Mouse (Mus musculus) brown adipose tissue, adult 24 weeks (tissue): ENCODE results near the gene Gbp4. TPM values are rescaled to one million over a fixed set of nuclear protein-coding genes. Genes with fewer than 3 reads are reported as not detected.
A peak's percentile ranks its signal among the peaks of the same experiment; 100 is the strongest.
"Not testable (repeated sequence)": the region's sequence is repeated elsewhere in the genome, so short reads cannot be mapped to it uniquely, and the experiment has no call there.

Experiments
- H3K27ac ChIP-seq: fragments of 200-500 bp; replicated peaks from 2 replicates; pipeline ENCODE4 v1.5.1; 2012; ENCODE audit warnings: low read depth, mild to moderate bottlenecking, low read length
- H3K4me1 ChIP-seq: fragments of 200-500 bp; 2 replicates; pipeline ENCODE4 v1.6.1; 2012; ENCODE audit warnings: low read length, mixed read lengths; ENCODE audit not compliant: control insufficient read depth, insufficient read depth, insufficient read length
- H3K4me3 ChIP-seq: fragments of 200-500 bp; 2 replicates; pipeline ENCODE4 v1.5.1; 2012; ENCODE audit warnings: low read depth, mild to moderate bottlenecking, low read length, moderate library complexity; ENCODE audit not compliant: insufficient read depth
- polyA plus RNA-seq: library from polyadenylated mRNA; stranded (reverse); fragments of >200 nt; gene quantifications from 2 replicates; pipeline ENCODE4 v1.2.4, GENCODE M21; 2012; ENCODE audit not compliant: missing spikeins, insufficient read depth, insufficient read length

Gbp4 gene
- polyA plus RNA-seq, 1 experiment, result 4.8 TPM

DNA sequence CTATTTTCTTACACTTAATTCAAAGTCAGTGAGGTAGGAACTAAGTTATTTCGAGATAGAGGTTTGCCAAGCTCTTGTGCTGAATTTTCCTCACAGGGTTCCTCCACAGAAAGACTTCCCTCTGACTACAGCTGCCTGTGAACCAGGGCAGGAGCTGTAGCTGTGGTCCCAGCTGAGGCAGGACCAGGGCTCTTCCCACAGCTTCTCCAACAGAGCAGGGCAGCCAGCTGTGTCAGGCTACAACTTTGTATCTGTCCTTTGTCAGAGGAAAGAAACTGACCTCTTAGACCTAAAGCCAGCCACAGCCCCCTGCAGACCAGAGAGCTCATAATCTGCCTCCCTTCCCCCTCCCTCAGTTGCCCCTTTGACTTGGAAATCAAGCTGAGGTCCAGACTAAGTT, 29.6 kb downstream of the Gbp4 start:
- peak overlapping the region; percentile 58 for H3K4me3 ChIP-seq
- H3K27ac ChIP-seq, result peak overlapping the region; percentile 92
- not testable (repeated sequence) for H3K4me1 ChIP-seq

GRCm38 (mm10) chr5:105105689-105106088, 33.7 kb downstream of the Gbp4 start:
- H3K4me1 ChIP-seq, H3K27ac ChIP-seq, H3K4me3 ChIP-seq: not testable (repeated sequence)

DNA sequence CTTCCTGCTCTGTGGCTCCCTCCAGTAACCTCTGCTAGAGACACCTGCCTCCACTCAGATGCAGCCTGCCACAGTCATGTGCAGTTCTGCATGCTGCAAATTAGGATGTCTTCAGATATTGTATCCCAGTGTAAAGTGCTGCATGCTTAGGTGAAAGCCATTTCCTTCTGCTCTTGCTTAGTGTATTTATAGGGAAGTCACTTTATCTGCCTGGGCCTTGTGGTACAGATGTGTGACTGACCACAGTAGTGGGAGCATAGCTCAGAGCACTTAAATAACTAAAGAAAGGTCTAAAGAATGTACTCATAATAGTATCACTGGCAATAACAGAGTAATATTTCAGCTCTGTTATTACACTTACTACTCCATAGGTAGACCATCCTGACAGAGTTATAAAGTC, 57.5 kb downstream of the Gbp4 start:
- Histone ChIP-seq H3K4me3 (no peak overlapping the region), H3K27ac (no peak overlapping the region), H3K4me1 (no peaks in the 10 kb centered on the region)

- not testable (repeated sequence) for H3K4me3 ChIP-seq, H3K4me1 ChIP-seq, H3K27ac ChIP-seq
Observed at GRCm38 (mm10) chr5:105068356-105068755, 71.0 kb downstream of the Gbp4 start.

Other genes with a start within 250 kb of the Gbp4 start
- gene Abcg3, start 156.9 kb downstream of the Gbp4 start, polyA plus RNA-seq, result 0.50 and 0.67 TPM in 2 replicates
- gene Gbp9, start within 50 bp of the Gbp4 start, polyA plus RNA-seq, result 4.8 and 7.0 TPM in 2 replicates
- gene Gbp8, start within 50 bp of the Gbp4 start, polyA plus RNA-seq, result 2.1 TPM in 1 of 2 replicates, not detected in the other
- 0.52 and 1.3 TPM in 2 replicates for gene Gbp10, start 99.9 kb upstream of the Gbp4 start, polyA plus RNA-seq
- 2.3 and 5.3 TPM in 2 replicates for gene Gm43302, start 154.1 kb upstream of the Gbp4 start, polyA plus RNA-seq
- 11.4 and 18.9 TPM in 2 replicates for gene Gbp6, start 154.1 kb upstream of the Gbp4 start, polyA plus RNA-seq